In the genomic region with DNA sequence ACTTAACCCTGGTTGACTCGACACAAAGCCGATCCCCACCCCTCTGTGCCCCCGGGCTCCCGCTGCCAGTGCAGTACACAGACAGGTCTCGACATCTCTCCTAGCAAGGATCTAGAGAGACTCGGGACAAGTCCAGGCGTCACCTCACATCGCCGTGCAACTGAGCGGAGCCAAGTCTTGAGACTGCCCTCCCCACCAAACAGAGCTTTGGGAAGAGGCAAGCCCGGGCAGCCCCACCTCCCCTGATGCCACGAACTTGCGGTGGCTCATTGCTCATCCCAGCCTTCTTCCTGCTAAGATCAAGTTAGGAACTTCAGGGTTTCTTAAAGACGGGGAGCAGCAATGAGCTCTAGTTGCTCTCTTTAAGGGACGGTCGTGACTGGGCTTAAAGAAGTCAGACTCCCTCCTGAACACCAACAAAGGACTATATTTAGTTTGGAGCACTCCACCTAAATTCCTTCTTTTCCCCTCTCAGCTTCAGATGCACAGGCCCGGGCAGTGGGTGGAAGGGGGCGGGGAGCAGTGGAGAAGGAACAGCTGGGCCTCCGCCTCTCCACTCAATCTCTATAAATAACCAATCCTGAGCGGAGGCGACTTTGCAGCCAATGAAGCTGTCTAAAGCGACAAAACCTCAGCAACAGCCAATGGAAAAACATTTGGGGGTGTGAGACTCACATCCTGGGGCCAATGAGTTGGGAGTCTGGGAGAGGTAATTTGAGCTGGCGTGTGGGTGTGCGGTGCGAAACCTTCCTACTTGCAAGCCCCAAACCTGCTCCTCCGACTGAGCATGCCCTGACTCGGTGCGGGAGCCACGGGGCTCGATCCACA, we compare ENCODE assay signal across 8 mouse cellular contexts. TPM values are rescaled to one million over a fixed set of nuclear protein-coding genes. Genes with fewer than 3 reads are reported as not detected.
A peak's percentile ranks its signal among the peaks of the same experiment; 100 is the strongest.
DNase-seq lines count a peak whose midpoint lies in the region; ATAC-seq lines count a peak whose summit lies in the region.

No protein-coding gene starts in this region.

- peak overlapping the region; percentile 90 for H3K4me2 ChIP-seq in hindbrain, embryonic 15.5 days

- peak overlapping the region; percentile 49 for H3K9ac ChIP-seq in hindbrain, embryonic 15.5 days

- DNase-seq in T-cell, adult 2 months (ENCODE audit: low spot score): peak; percentile 88
- peak; percentile 74 to 76 for DNase-seq in cerebellum, postnatal 36 days
- peak; percentile 95 to 98 for DNase-seq in frontal cortex, postnatal 36 days (ENCODE audit: low spot score in 2 of 2)
- DNase-seq in left cerebral cortex, adult 11 months (ENCODE audit: low spot score): peak; percentile 95
- peak; percentile 92 to 97 for DNase-seq in lung, postnatal 4 days
- DNase-seq in retina, postnatal 7 days (ENCODE audit: low read depth, low spot score): peak; percentile 83
- peak; percentile 79 for DNase-seq in urinary bladder, adult 2 months (ENCODE audit: low spot score)

- H3K9me3 ChIP-seq in hindbrain, embryonic 15.5 days: no peaks in the 10 kb centered on the region

- ATAC-seq in hindbrain, embryonic 15.5 days (ENCODE audit: low FRiP score, low read depth): peak; percentile 94

- H3K4me3 ChIP-seq in hindbrain, embryonic 15.5 days: peak overlapping the region; percentile 82

- under 1% methylated on average over 30 of the region's 30 CpGs for WGBS in hindbrain, embryonic 15.5 days

- H3K4me1 ChIP-seq in hindbrain, embryonic 15.5 days (replicated peaks): peaks cover 30% of the 10 kb centered on the region

- H3K27me3 ChIP-seq in hindbrain, embryonic 15.5 days: no peaks in the 10 kb centered on the region

- no peaks in the 10 kb centered on the region for H3K36me3 ChIP-seq in hindbrain, embryonic 15.5 days

- peak overlapping the region; percentile 89 for H3K27ac ChIP-seq in hindbrain, embryonic 15.5 days (replicated peaks)

RNA-seq across cellular contexts. Expression of gene Rap2b, which starts 1.9 kb away (rescaled TPM):
- polyA plus RNA-seq in hindbrain, embryonic 15.5 days (2015; fragmentation: Nextera tagmentation; extraction: Ambion mirVana): 10.7 and 11.9 TPM in 2 replicates
- 7.2 and 7.8 TPM in 2 replicates for polyA plus RNA-seq in urinary bladder, adult 2 months (2012; rRNA removed)

RNA-seq across cellular contexts. Expression of gene B430305J03Rik, which starts 2.4 kb away (rescaled TPM):
- not detected in 2 replicates for polyA plus RNA-seq in hindbrain, embryonic 15.5 days (2015; fragmentation: Nextera tagmentation; extraction: Ambion mirVana)
- polyA plus RNA-seq in urinary bladder, adult 2 months (2012; rRNA removed): 0.22 and 0.35 TPM in 2 replicates

Comparison
In these comparisons a context has a peak if more than half of its experiments do, and no peak if none do; other contexts are left out.
1. Peak in every context shown above with its lines: DNase-seq, ATAC-seq, H3K4me3 ChIP-seq and H3K27ac ChIP-seq.